Mouse (Mus musculus): ENCODE measurements around the gene Tecpr1. TPM values are rescaled to one million over a fixed set of nuclear protein-coding genes. Genes with fewer than 3 reads are reported as not detected.

The Tecpr1 gene
- polyA plus RNA-seq, 1 experiment from 2014 or later: 19.9 TPM

DNA sequence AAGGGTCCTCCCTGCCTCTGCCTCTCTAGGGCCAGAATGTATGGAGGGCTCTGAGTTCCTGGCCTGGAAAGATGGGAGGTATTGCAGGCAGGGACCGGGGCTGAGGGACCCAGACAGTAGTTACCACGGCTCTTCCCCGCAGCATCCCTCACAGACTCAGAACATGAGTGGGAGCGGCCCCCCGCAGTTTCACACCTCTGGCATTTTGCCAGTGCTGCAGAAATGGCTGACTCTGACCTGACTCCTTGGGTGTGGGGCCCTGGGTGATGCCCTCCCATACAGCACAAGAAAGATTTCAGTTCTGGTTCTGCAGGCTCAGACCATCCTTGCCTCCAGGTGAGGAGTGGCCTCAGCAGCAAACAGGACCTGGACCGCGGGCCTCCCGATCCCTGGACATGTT, 27.8 kb downstream of the Tecpr1 start:
- Histone ChIP-seq H3K4me3 (no peak overlapping the region), H3K27ac (no peak overlapping the region), H3K27me3 (ENCODE audit: poor library complexity, severe bottlenecking) (0 out of 2 replicates have a peak, but pooled peaks cover 1% of the 10 kb centered on the region), H3K36me3 (replicated peaks) (peaks cover 12% of the 10 kb centered on the region), H3K4me1 (peaks cover 24% of the 10 kb centered on the region), H3K9me3 (no peaks in the 10 kb centered on the region)
- 87% methylated on average over 8 of the region's 8 CpGs for WGBS
- DNase-seq (ENCODE audit: extremely low spot score, low spot score): no peak

DNA sequence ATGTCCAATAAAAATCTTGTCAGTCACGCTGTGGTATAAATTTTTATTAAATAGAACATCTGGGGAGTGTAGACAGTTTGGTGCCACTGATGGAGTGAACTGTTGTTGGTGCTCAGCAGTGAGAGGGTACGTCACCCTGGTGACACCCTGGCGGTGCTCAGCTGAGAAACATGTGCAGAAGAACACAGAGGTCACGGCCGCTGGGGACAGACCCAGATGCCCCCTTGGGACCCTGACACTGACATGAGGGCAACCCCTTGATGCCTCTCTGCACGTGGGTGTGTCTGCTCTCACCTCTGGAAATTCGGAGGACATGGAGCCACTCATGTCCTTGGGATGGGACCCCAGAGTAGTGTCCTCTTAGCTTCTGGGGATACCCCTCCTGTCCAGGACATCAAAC, 29.0 kb downstream of the Tecpr1 start:
- WGBS: 89% methylated on average over 7 of the region's 7 CpGs
- peaks cover 35% of the 10 kb centered on the region for H3K4me1 ChIP-seq
- H3K27me3 ChIP-seq (ENCODE audit: poor library complexity, severe bottlenecking): 0 out of 2 replicates have a peak, but pooled peaks cover 4% of the 10 kb centered on the region
- peaks cover 10% of the 10 kb centered on the region; the same call in 1 of the 2 replicates for H3K36me3 ChIP-seq (replicated peaks)
- no peak overlapping the region for H3K4me3 ChIP-seq
- H3K27ac ChIP-seq: no peak overlapping the region
- no peaks in the 10 kb centered on the region for H3K9me3 ChIP-seq
- DNase-seq (ENCODE audit: extremely low spot score, low spot score): no peak

DNA sequence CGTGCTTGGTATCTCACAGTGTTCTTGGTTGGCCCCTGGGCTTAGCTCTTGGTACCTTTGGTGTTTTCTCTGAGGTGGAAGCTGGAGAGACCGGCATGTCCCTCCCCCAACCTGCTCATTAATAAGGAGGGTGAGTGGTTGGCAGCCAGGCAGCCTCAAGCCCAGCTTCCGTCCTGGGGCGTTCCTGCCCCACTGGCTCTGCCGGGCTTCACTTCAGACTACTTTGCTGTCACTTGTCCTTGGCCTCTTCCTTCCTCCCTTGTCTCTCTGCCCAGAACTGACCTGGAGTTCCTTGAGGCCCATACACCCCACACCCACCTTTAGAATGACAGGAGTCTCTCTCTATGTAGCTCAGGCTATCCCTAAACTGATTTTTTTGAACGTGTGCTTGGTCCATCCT, 30.7 kb downstream of the Tecpr1 start:
- WGBS: 86% methylated on average over 6 of the region's 6 CpGs
- no peaks in the 10 kb centered on the region for H3K9me3 ChIP-seq
- no peak overlapping the region for H3K4me3 ChIP-seq
- peaks cover 7% of the 10 kb centered on the region; the same call in 1 of the 2 replicates for H3K27me3 ChIP-seq (ENCODE audit: poor library complexity, severe bottlenecking)
- peaks cover 37% of the 10 kb centered on the region for H3K4me1 ChIP-seq
- 0 out of 2 replicates have a peak, but pooled peaks cover 8% of the 10 kb centered on the region for H3K36me3 ChIP-seq (replicated peaks)
- DNase-seq (ENCODE audit: extremely low spot score, low spot score): no peak
- no peak overlapping the region for H3K27ac ChIP-seq

DNA sequence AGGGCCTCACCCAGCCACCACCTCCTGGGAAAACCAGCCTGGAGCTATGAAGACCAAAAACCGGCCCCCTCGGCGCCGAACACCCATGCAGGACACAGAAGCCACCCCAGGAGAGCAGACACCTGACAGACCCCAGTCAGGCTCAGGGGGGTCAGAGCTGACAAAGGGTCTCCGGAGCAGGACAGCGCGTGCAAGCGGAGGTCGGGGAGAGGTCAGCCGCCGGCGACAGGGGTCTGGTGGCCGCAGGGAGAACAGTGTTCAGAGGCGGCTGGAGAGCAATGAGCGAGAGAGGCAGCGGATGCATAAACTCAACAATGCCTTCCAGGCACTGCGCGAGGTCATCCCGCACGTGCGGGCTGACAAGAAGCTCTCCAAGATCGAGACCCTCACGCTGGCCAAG, 32.4 kb downstream of the Tecpr1 start:
- no peaks in the 10 kb centered on the region for H3K9me3 ChIP-seq
- no peak for DNase-seq (ENCODE audit: extremely low spot score, low spot score)
- peaks cover 29% of the 10 kb centered on the region for H3K4me1 ChIP-seq
- no peak overlapping the region for H3K4me3 ChIP-seq
- H3K27me3 ChIP-seq (ENCODE audit: poor library complexity, severe bottlenecking): peaks cover 7% of the 10 kb centered on the region; the same call in 1 of the 2 replicates
- WGBS: 51% methylated on average over 23 of the region's 23 CpGs
- H3K27ac ChIP-seq: 0 out of 2 replicates have a peak overlapping the region, but pooled peaks have one; percentile 46
- H3K36me3 ChIP-seq (replicated peaks): peaks cover 17% of the 10 kb centered on the region

DNA sequence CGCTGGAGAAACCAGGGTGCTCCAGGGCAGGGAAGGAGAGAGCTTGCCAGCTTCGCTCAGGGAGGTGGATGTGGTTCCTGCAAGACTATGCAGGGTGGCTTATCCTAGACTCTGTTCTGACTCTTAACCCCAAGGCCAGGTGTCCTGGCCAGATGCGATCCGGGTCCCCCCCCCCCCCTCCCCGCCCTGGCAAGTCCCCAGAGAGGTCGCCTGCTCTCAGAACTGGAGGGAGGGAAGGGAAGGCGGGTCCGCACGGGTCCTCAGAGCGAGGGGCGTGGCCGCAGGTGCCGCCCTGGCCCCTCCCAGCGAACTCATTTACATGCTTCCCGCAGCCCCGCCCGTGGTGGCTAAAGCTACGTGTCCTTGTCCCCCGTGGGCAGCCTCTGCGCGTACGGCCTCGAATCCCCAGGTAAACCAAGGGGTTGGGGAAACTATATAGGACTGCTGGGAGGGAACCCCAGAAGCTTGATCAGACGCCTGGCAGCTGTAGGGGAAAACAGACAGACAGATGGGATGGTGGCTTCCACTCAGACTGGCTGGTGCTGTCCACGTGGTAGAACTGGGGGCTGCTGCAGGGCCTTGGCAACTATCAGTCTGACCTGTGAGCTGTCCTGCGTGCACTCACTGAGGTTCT, 33.3 kb downstream of the Tecpr1 start, which contains the start of gene Bhlha15:
Bhlha15 (plus strand) TSS at position 337 of the 634 bp plus-strand sequence.
- peak within 1 kb of the TSS; percentile 46; the same call in 1 of the 2 replicates for H3K27ac ChIP-seq
- WGBS: 4% methylated on average over 25 of the region's 26 CpGs
- peak within 1 kb of the TSS; percentile 47 for H3K4me3 ChIP-seq
- H3K36me3 ChIP-seq (replicated peaks): peaks cover 27% of the 10 kb centered on the region
- peaks cover 25% of the 10 kb centered on the region for H3K4me1 ChIP-seq
- H3K27me3 ChIP-seq (ENCODE audit: poor library complexity, severe bottlenecking): peaks cover 7% of the 10 kb centered on the region; the same call in 1 of the 2 replicates
- DNase-seq (ENCODE audit: extremely low spot score, low spot score): peak; percentile 41
- H3K9me3 ChIP-seq: no peaks in the 10 kb centered on the region

DNA sequence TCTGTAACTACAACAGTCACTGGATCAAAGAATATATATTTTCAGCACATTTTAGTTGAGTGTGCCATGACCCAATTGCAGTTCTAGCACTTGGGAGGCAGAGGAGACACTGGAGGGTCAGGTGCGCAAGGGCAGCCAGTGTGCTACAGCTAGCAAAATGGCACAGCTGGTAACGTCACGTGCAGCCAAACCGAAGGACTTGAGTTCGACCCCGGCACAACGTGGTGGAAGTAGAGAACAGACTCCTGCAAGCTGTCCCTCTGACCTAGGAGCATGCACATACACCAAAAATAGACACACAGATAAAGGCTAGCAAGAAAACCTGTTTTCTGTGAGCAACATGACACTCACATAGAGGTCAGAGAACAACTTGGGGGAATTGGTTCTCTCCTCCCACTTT, 34.1 kb downstream of the Tecpr1 start:
- WGBS: 86% methylated on average over 7 of the region's 7 CpGs
- H3K9me3 ChIP-seq: no peaks in the 10 kb centered on the region
- no peak overlapping the region for H3K27ac ChIP-seq
- peaks cover 7% of the 10 kb centered on the region; the same call in 1 of the 2 replicates for H3K27me3 ChIP-seq (ENCODE audit: poor library complexity, severe bottlenecking)
- H3K4me1 ChIP-seq: peaks cover 25% of the 10 kb centered on the region
- H3K4me3 ChIP-seq: no peak overlapping the region
- DNase-seq (ENCODE audit: extremely low spot score, low spot score): no peak
- H3K36me3 ChIP-seq (replicated peaks): peaks cover 34% of the 10 kb centered on the region

DNA sequence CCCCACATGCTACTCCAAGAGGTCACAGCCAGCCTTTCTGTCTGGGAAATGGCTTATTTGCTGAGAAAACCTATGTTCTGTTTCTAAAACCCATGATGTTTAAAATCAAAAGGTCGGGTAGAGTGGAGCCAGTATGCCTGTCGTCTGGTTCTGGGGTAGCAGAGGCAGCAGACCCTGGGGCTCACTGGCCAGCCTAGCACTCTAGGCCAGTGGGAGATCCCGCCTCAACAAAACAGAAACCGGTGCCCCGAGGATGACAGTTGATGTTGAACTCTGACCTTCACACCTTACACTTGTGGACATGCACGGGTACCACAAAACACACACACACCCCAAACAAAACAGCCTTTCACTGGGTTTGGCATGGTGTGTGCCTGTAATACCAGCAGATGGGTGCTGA, 35.0 kb downstream of the Tecpr1 start:
- Histone ChIP-seq H3K4me3 (no peak overlapping the region), H3K27me3 (ENCODE audit: poor library complexity, severe bottlenecking) (peaks cover 7% of the 10 kb centered on the region; the same call in 1 of the 2 replicates), H3K36me3 (replicated peaks) (peaks cover 43% of the 10 kb centered on the region), H3K9me3 (no peaks in the 10 kb centered on the region), H3K4me1 (peaks cover 25% of the 10 kb centered on the region), H3K27ac (no peak overlapping the region)
- 85% methylated on average over 6 of the region's 6 CpGs for WGBS
- no peak for DNase-seq (ENCODE audit: extremely low spot score, low spot score)

DNA sequence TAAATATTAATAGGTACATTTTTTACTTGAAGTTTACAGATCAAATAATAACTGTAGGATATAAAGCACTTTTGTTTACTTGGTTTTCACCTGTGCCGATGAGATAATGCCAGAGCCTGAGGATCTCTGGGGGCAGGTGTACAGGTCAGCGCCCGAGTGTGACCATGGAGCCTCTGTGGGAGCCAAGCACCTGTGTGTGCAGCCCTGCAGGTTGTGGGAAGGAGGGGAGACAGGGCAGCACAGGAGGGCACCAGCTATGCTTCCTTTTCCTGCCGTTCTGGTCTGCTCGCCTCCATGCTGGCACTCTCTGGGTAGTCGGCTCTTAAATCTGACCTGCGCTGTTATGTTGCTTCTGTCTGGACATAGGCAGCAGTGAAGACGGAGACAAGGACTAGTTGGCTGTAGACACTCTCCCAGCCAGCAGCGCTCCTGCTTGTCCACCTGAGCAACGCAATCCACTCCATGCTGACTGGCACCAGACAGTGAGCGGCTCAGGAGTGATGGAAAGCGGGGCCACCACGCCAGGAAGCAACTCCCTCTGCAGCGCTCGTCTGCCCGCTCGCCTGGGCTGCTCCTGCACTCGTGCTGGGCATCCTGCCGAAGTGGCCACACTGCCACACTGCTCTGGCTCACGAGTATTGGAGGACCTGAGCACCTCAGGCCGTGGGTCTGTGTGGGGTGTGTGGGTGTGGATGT, 38.9 kb downstream of the Tecpr1 start:
- H3K4me3 ChIP-seq: no peak overlapping the region
- peaks cover 75% of the 10 kb centered on the region for H3K36me3 ChIP-seq (replicated peaks)
- H3K9me3 ChIP-seq: no peaks in the 10 kb centered on the region
- WGBS: 94% methylated on average over 21 of the region's 21 CpGs
- DNase-seq (ENCODE audit: extremely low spot score, low spot score): no peak
- H3K27ac ChIP-seq: no peak overlapping the region
- H3K4me1 ChIP-seq: peaks cover 3% of the 10 kb centered on the region
- H3K27me3 ChIP-seq (ENCODE audit: poor library complexity, severe bottlenecking): peaks cover 3% of the 10 kb centered on the region; the same call in 1 of the 2 replicates

DNA sequence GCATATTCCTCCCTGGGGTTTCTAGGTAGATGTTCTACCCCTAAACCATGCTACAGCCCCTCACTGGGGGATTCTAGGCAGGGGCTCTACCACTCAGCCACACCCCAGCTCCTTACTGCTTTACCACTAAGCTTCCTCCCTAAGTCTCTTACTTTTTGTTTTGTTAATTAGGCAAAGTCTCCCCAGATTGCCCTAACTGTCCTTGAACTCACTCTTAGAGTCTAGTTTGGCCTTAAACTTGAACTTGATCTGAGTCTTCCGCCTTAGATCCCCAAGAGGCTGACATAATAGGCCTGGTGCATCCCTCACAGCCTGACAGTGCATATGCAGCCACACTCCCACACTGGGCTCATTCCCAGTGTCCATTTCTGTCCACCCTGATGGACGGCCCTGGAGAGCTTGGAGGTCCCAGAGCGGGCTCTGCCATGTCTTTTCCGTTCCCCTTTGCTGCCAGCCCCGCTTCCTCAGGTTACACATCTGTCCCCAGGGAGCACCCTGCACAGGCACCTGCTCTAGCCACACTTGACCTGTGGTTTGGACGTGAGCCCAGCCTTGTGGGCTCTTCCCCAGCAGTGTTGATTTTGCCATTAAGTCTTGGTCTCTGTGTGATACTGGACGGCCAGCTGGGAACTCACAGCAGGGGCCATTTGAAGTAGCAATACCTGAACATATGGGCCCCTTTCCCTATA, 39.6 kb downstream of the Tecpr1 start:
- WGBS: 91% methylated on average over 7 of the region's 7 CpGs
- H3K36me3 ChIP-seq (replicated peaks): peaks cover 82% of the 10 kb centered on the region

DNA sequence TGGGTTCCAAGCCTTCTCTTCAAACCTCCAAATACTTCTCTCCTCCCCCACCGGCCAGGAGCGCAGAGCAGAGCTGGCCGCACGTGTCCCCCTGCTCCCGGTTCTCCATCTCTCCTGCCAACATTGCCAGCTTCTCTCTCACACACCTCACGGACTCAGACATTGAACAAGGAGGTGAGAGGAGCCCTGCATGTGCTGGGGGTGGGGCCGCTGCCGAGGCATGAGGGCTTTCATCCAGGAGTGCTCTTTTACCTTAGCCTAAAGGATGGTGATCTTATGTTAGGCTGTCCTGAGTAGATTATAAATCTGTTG, 40.2 kb downstream of the Tecpr1 start:
- Histone ChIP-seq H3K27me3 (ENCODE audit: poor library complexity, severe bottlenecking) (no peaks in the 10 kb centered on the region), H3K27ac (no peak overlapping the region), H3K4me3 (no peak overlapping the region), H3K9me3 (no peaks in the 10 kb centered on the region), H3K4me1 (no peaks in the 10 kb centered on the region), H3K36me3 (replicated peaks) (peaks cover 82% of the 10 kb centered on the region)
- DNase-seq (ENCODE audit: extremely low spot score, low spot score): no peak
- 88% methylated on average over 8 of the region's 8 CpGs for WGBS

More for the DNA sequence above, 39.6 kb downstream of the Tecpr1 start:
- no peak overlapping the region for H3K27ac ChIP-seq
- H3K9me3 ChIP-seq: no peaks in the 10 kb centered on the region
- no peak overlapping the region for H3K4me3 ChIP-seq
- H3K4me1 ChIP-seq: no peaks in the 10 kb centered on the region
- no peaks in the 10 kb centered on the region for H3K27me3 ChIP-seq (ENCODE audit: poor library complexity, severe bottlenecking)
- no peak for DNase-seq (ENCODE audit: extremely low spot score, low spot score)

DNA sequence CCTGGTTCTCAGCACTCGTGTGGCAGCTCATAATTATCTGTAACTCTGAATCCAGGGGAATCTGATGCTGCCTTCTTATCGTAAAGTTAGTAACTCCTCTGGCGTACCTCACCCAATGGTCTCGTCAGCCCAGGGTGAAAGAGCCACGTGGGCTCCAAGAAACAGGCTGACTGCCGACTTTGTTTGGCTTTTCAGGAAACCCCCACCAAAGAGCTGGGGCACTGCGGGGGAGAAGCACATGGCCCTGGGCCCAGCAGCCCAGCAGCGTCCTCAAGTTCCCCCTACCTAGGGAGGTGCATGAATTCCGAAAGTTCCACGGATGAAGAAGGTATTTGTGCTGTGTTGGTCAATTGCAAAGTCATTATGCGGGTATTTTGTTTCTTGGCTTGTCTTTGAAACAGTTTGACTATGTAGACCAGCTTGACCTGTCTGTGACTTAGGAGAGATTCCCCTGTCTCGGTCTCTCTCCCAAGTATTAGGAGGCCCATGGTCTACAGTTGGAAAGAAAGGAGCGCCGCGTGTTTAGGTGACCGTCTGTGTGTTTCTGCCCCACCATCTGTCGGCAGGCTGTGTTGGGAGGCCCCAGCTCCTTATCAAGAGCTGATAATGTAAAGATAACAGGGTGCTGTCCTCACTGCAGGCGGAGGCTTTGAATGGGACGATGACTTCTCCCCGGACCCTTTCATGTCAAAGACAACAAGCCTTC, 40.7 kb downstream of the Tecpr1 start:
- H3K4me1 ChIP-seq: no peaks in the 10 kb centered on the region
- H3K36me3 ChIP-seq (replicated peaks): peaks cover 85% of the 10 kb centered on the region
- 89% methylated on average over 20 of the region's 20 CpGs for WGBS
- no peaks in the 10 kb centered on the region for H3K9me3 ChIP-seq
- no peak overlapping the region for H3K4me3 ChIP-seq
- H3K27ac ChIP-seq: no peak overlapping the region
- no peak for DNase-seq (ENCODE audit: extremely low spot score, low spot score)
- H3K27me3 ChIP-seq (ENCODE audit: poor library complexity, severe bottlenecking): no peaks in the 10 kb centered on the region

DNA sequence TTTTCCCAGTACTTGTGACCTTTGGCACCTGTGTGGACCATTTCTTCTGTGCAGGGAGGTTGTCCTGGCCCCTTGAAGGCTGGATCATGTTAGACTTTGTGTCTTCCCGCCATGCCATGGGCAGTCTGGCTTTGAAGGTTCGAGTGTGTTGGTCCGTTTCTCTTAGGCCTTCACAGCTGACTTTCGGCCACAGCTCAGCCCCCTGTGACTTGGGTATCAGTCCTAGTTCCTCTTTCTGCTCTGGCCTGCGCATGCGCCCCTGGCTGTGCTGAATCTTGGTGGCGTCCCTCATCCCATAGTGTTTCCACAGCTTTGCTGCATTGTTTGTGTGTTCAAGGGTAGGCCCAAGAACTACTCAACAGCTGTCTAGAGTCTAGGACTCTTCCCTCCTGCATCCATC, 42.2 kb downstream of the Tecpr1 start:
- no peak for DNase-seq (ENCODE audit: extremely low spot score, low spot score)
- H3K4me1 ChIP-seq: no peaks in the 10 kb centered on the region
- WGBS: 95% methylated on average over 7 of the region's 7 CpGs
- peaks cover 90% of the 10 kb centered on the region for H3K36me3 ChIP-seq (replicated peaks)
- no peaks in the 10 kb centered on the region for H3K27me3 ChIP-seq (ENCODE audit: poor library complexity, severe bottlenecking)
- H3K27ac ChIP-seq: no peak overlapping the region
- H3K4me3 ChIP-seq: no peak overlapping the region
- H3K9me3 ChIP-seq: no peaks in the 10 kb centered on the region
